Mouse (Mus musculus): Measurements from ENCODE around the gene Olfr827. TPM values are rescaled to one million over a fixed set of nuclear protein-coding genes. Genes with fewer than 3 reads are reported as not detected.

Olfr827 gene
- not detected in 2 replicates for total RNA-seq (2014; rRNA removed; ENCODE audit: low replicate concordance)
- polyA plus RNA-seq (2015; fragmentation: Nextera tagmentation; extraction: Ambion mirVana), result not detected in 2 replicates

- DNase-seq (ENCODE audit: low spot score) (no peak), ATAC-seq (ENCODE audit: insufficient read depth, low read depth) (no peak)
- Histone ChIP-seq H3K9ac (replicated peaks; ENCODE audit: low read depth, low read length) (no peak within 1 kb of the TSS), H3K27me3 (ENCODE audit: control insufficient read depth, insufficient read depth, low read length) (no peaks in the 10 kb centered on the region), H3K4me1 (ENCODE audit: control insufficient read depth, insufficient read depth) (no peaks in the 10 kb centered on the region), H3K4me2 (ENCODE audit: low read depth, low read length) (no peak within 1 kb of the TSS), H3K27ac (ENCODE audit: low read depth) (no peak within 1 kb of the TSS), H3K4me3 (ENCODE audit: low read depth, low read length) (no peak within 1 kb of the TSS), H3K9me3 (replicated peaks; ENCODE audit: control insufficient read depth, low read length) (no peaks in the 10 kb centered on the region), H3K36me3 (replicated peaks; ENCODE audit: control insufficient read depth, insufficient read depth, low read length) (no peaks in the 10 kb centered on the region)
- TF ChIP-seq CTCF (IDR thresholded peaks at IDR 0.05; ENCODE audit: low read depth), result no peak
- no peak for TF ChIP-seq EP300 (IDR thresholded peaks at IDR 0.05; ENCODE audit: low read depth)
- 68% methylated on average over 1 of the region's 1 CpGs for WGBS
These were observed at the start of gene Olfr827 for GRCm38 (mm10) chr10:130214303-130214702. TSS of gene Olfr827 (minus strand) at chr10:130214403.

GRCm38 (mm10) chr10:130263203-130263602 is 49.0 kb upstream of the Olfr827 start:
- Histone ChIP-seq H3K9ac (replicated peaks; ENCODE audit: low read depth, low read length) (no peak overlapping the region), H3K4me2 (ENCODE audit: low read depth, low read length) (no peak overlapping the region), H3K27ac (ENCODE audit: low read depth) (no peak overlapping the region), H3K9me3 (replicated peaks; ENCODE audit: control insufficient read depth, low read length) (no peaks in the 10 kb centered on the region), H3K4me3 (ENCODE audit: low read depth, low read length) (no peak overlapping the region), H3K36me3 (replicated peaks; ENCODE audit: control insufficient read depth, insufficient read depth, low read length) (no peaks in the 10 kb centered on the region), H3K4me1 (ENCODE audit: control insufficient read depth, insufficient read depth) (no peaks in the 10 kb centered on the region), H3K27me3 (ENCODE audit: control insufficient read depth, insufficient read depth, low read length) (no peaks in the 10 kb centered on the region)
- no peak for ATAC-seq (ENCODE audit: insufficient read depth, low read depth)
- TF ChIP-seq EP300 (IDR thresholded peaks at IDR 0.05; ENCODE audit: low read depth), result no peak
- no peak for TF ChIP-seq CTCF (IDR thresholded peaks at IDR 0.05; ENCODE audit: low read depth)
- WGBS, result 39% methylated on average over 4 of the region's 4 CpGs
- DNase-seq (ENCODE audit: low spot score), result no peak

- H3K27ac ChIP-seq (ENCODE audit: low read depth), result no peak overlapping the region
- H3K9ac ChIP-seq (replicated peaks; ENCODE audit: low read depth, low read length), result no peak overlapping the region
- H3K4me1 ChIP-seq (ENCODE audit: control insufficient read depth, insufficient read depth), result no peaks in the 10 kb centered on the region
- WGBS, result 53% methylated on average over 1 of the region's 1 CpGs
- no peak overlapping the region for H3K4me2 ChIP-seq (ENCODE audit: low read depth, low read length)
- H3K9me3 ChIP-seq (replicated peaks; ENCODE audit: control insufficient read depth, low read length), result no peaks in the 10 kb centered on the region
- H3K36me3 ChIP-seq (replicated peaks; ENCODE audit: control insufficient read depth, insufficient read depth, low read length), result no peaks in the 10 kb centered on the region
- no peak for ATAC-seq (ENCODE audit: insufficient read depth, low read depth)
- H3K4me3 ChIP-seq (ENCODE audit: low read depth, low read length), result no peak overlapping the region
- H3K27me3 ChIP-seq (ENCODE audit: control insufficient read depth, insufficient read depth, low read length), result no peaks in the 10 kb centered on the region
- no peak for TF ChIP-seq EP300 (IDR thresholded peaks at IDR 0.05; ENCODE audit: low read depth)
- TF ChIP-seq CTCF (IDR thresholded peaks at IDR 0.05; ENCODE audit: low read depth), result no peak
- DNase-seq (ENCODE audit: low spot score), result no peak
These were observed 45.3 kb upstream of the Olfr827 start for GRCm38 (mm10) chr10:130259483-130259882.

- Histone ChIP-seq H3K9ac (replicated peaks; ENCODE audit: low read depth, low read length) (no peak overlapping the region), H3K4me2 (ENCODE audit: low read depth, low read length) (no peak overlapping the region), H3K27me3 (ENCODE audit: control insufficient read depth, insufficient read depth, low read length) (no peaks in the 10 kb centered on the region), H3K9me3 (replicated peaks; ENCODE audit: control insufficient read depth, low read length) (no peaks in the 10 kb centered on the region), H3K36me3 (replicated peaks; ENCODE audit: control insufficient read depth, insufficient read depth, low read length) (no peaks in the 10 kb centered on the region), H3K27ac (ENCODE audit: low read depth) (no peak overlapping the region), H3K4me3 (ENCODE audit: low read depth, low read length) (no peak overlapping the region), H3K4me1 (ENCODE audit: control insufficient read depth, insufficient read depth) (no peaks in the 10 kb centered on the region)
- TF ChIP-seq EP300 (IDR thresholded peaks at IDR 0.05; ENCODE audit: low read depth), result no peak
- no peak for TF ChIP-seq CTCF (IDR thresholded peaks at IDR 0.05; ENCODE audit: low read depth)
- ATAC-seq (ENCODE audit: insufficient read depth, low read depth), result no peak
- DNase-seq (ENCODE audit: low spot score), result no peak
- 11% methylated on average over 2 of the region's 2 CpGs for WGBS
These were observed 30.1 kb upstream of the Olfr827 start for GRCm38 (mm10) chr10:130244271-130244670.

- Histone ChIP-seq H3K4me3 (ENCODE audit: low read depth, low read length) (no peak overlapping the region), H3K9ac (replicated peaks; ENCODE audit: low read depth, low read length) (no peak overlapping the region), H3K36me3 (replicated peaks; ENCODE audit: control insufficient read depth, insufficient read depth, low read length) (no peaks in the 10 kb centered on the region), H3K4me1 (ENCODE audit: control insufficient read depth, insufficient read depth) (no peaks in the 10 kb centered on the region), H3K27me3 (ENCODE audit: control insufficient read depth, insufficient read depth, low read length) (no peaks in the 10 kb centered on the region), H3K27ac (ENCODE audit: low read depth) (no peak overlapping the region), H3K4me2 (ENCODE audit: low read depth, low read length) (no peak overlapping the region), H3K9me3 (replicated peaks; ENCODE audit: control insufficient read depth, low read length) (no peaks in the 10 kb centered on the region)
- no peak for TF ChIP-seq CTCF (IDR thresholded peaks at IDR 0.05; ENCODE audit: low read depth)
- TF ChIP-seq EP300 (IDR thresholded peaks at IDR 0.05; ENCODE audit: low read depth), result no peak
- DNase-seq (ENCODE audit: low spot score) (no peak), ATAC-seq (ENCODE audit: insufficient read depth, low read depth) (no peak)
- WGBS, result 61% methylated on average over 2 of the region's 2 CpGs
These were observed 24.4 kb upstream of the Olfr827 start for GRCm38 (mm10) chr10:130238318-130239209.

Measured in heart, postnatal 0 days (tissue).